Mouse (Mus musculus) ZHBTc4 (cell line): Measurements from ENCODE around the gene Rabac1.

Source experiments
- DNase-seq: peaks from one replicate; pipeline ENCODE4 v3.0.0-alpha.2; 2011; ENCODE audit warnings: low read depth, low spot score

Gene Rabac1

GRCm38 (mm10) chr7:24931651-24932050 lies 40.9 kb downstream of the Rabac1 start:
- DNase-seq: no peak

DNA sequence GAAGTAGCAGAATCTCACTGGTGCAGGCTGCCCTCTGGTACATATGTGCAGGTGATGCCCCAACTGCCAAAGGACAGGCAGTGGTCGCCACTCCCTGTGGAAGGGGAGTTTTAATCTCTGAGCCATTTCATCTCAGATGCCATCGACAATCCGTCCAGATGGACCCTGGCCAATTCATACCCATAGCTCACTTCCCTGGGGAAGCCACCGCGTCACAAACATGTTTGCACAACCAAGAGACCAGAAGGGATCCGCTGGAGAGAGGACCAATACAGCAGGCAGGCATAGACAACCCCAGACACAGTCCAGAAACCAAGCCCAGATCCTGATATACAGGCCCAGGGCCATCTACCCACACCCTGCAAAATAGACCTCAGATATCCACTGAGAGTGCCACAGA lies 42.1 kb downstream of the Rabac1 start:
- no peak for DNase-seq
